8 mouse cellular contexts compared by ENCODE assay signal in genomic region chr2:181213021-181213445, GRCm38 (mm10). TPM values are rescaled to one million over a fixed set of nuclear protein-coding genes. Genes with fewer than 3 reads are reported as not detected.
DNase-seq lines count a peak whose midpoint lies in the region; ATAC-seq lines count a peak whose summit lies in the region.

Srms (minus strand) TSS chr2:181213185.

- ATAC-seq in embryonic facial prominence, embryonic 14.5 days (ENCODE audit: low read depth) = peak; percentile 60; the same call in 1 of the 2 replicates
- ATAC-seq in limb, embryonic 11.5 days (ENCODE audit: insufficient number of reproducible peaks, low FRiP score, low TSS enrichment, low read depth) = peak; percentile 65; the same call in 1 of the 2 replicates

- no peaks in the 10 kb centered on the region for H3K36me3 ChIP-seq in embryonic facial prominence, embryonic 14.5 days (ENCODE audit: control insufficient read depth, insufficient read depth, low read length)
- no peaks in the 10 kb centered on the region for H3K36me3 ChIP-seq in hindbrain, embryonic 10.5 days
- no peaks in the 10 kb centered on the region for H3K36me3 ChIP-seq in limb, embryonic 11.5 days (ENCODE audit: control insufficient read depth, insufficient read depth, low read length)

- H3K4me1 ChIP-seq in embryonic facial prominence, embryonic 14.5 days (ENCODE audit: control insufficient read depth, insufficient read depth, low read length) = peaks cover 6% of the 10 kb centered on the region; the same call in 1 of the 2 replicates
- H3K4me1 ChIP-seq in hindbrain, embryonic 10.5 days (replicated peaks) = peaks cover 15% of the 10 kb centered on the region
- peaks cover 8% of the 10 kb centered on the region; the same call in 1 of the 2 replicates for H3K4me1 ChIP-seq in limb, embryonic 11.5 days (ENCODE audit: control insufficient read depth, insufficient read depth, low read length)

- DNase-seq in adrenal gland, postnatal 10 days = peak; percentile 59
- DNase-seq in embryonic facial prominence, embryonic 14.5 days (ENCODE audit: low spot score) = peak; percentile 23
- DNase-seq in hindbrain, embryonic 10.5 days (ENCODE audit: low spot score) = peak; percentile 45
- peak; percentile 69 for DNase-seq in limb, embryonic 11.5 days (ENCODE audit: low spot score)
- DNase-seq in mesoderm, embryonic 11.5 days (ENCODE audit: low read depth, low spot score) = peak; percentile 31
- peak; percentile 49 for DNase-seq in thymus, postnatal 14 days
- DNase-seq in right cerebral cortex, postnatal 14 days = no peak
- DNase-seq in cerebellum, adult 11-12 months = no peak

- no peaks in the 10 kb centered on the region for H3K9me3 ChIP-seq in embryonic facial prominence, embryonic 14.5 days (ENCODE audit: control insufficient read depth, low read length)
- H3K9me3 ChIP-seq in hindbrain, embryonic 10.5 days = no peaks in the 10 kb centered on the region
- H3K9me3 ChIP-seq in limb, embryonic 11.5 days (ENCODE audit: control insufficient read depth, low read length) = no peaks in the 10 kb centered on the region

- WGBS in embryonic facial prominence, embryonic 14.5 days = 1% methylated on average over 17 of the region's 17 CpGs
- WGBS in hindbrain, embryonic 10.5 days = under 1% methylated on average over 17 of the region's 17 CpGs
- under 1% methylated on average over 17 of the region's 17 CpGs for WGBS in limb, embryonic 11.5 days

- peak within 1 kb of the TSS; percentile 34; the same call in 1 of the 2 replicates for H3K9ac ChIP-seq in embryonic facial prominence, embryonic 14.5 days (ENCODE audit: low read depth, low read length)
- peak within 1 kb of the TSS; percentile 34; the same call in 1 of the 2 replicates for H3K9ac ChIP-seq in limb, embryonic 11.5 days (ENCODE audit: low read length)

- no peak within 1 kb of the TSS for H3K27ac ChIP-seq in embryonic facial prominence, embryonic 14.5 days (replicated peaks; ENCODE audit: low read depth, low read length)
- H3K27ac ChIP-seq in hindbrain, embryonic 10.5 days = no peak within 1 kb of the TSS
- no peak within 1 kb of the TSS for H3K27ac ChIP-seq in limb, embryonic 11.5 days (replicated peaks; ENCODE audit: low read depth, low read length)

- peak within 1 kb of the TSS; percentile 29 for H3K4me3 ChIP-seq in embryonic facial prominence, embryonic 14.5 days (ENCODE audit: low read depth, low read length)
- H3K4me3 ChIP-seq in hindbrain, embryonic 10.5 days = peak within 1 kb of the TSS; percentile 49
- H3K4me3 ChIP-seq in limb, embryonic 11.5 days (ENCODE audit: low read depth, low read length) = peak within 1 kb of the TSS; percentile 29

- H3K4me2 ChIP-seq in embryonic facial prominence, embryonic 14.5 days (ENCODE audit: low read depth, low read length) = peak within 1 kb of the TSS; percentile 49
- peak within 1 kb of the TSS; percentile 61 for H3K4me2 ChIP-seq in limb, embryonic 11.5 days (ENCODE audit: low read depth, severe bottlenecking)

- H3K27me3 ChIP-seq in embryonic facial prominence, embryonic 14.5 days (replicated peaks; ENCODE audit: control insufficient read depth, insufficient read depth, low read length) = peaks cover 36% of the 10 kb centered on the region
- peaks cover 60% of the 10 kb centered on the region for H3K27me3 ChIP-seq in hindbrain, embryonic 10.5 days (ENCODE audit: insufficient read depth, poor library complexity, severe bottlenecking)
- peaks cover 25% of the 10 kb centered on the region for H3K27me3 ChIP-seq in limb, embryonic 11.5 days (ENCODE audit: control insufficient read depth, insufficient read depth, low read length)

RNA-seq across cellular contexts. Expression of gene Srms, which starts in this region (rescaled TPM):
- total RNA-seq in adrenal gland, postnatal 10 days (2021) = under 1 TPM; 0.30 to 0.36 TPM
- 0.08 and 0.22 TPM in 2 replicates for polyA plus RNA-seq in embryonic facial prominence, embryonic 14.5 days (2014; fragmentation: Nextera tagmentation; extraction: Ambion mirVana)
- 0.07 TPM in 1 of 2 replicates, not detected in the other for polyA plus RNA-seq in hindbrain, embryonic 10.5 days (2016; fragmentation: Nextera tagmentation; extraction: Ambion mirVana)
- polyA plus RNA-seq in limb, embryonic 11.5 days (2014; fragmentation: Nextera tagmentation; extraction: Ambion mirVana) = 0.94 and 1.4 TPM in 2 replicates

Comparison
In these comparisons a context has a peak if more than half of its experiments do, and no peak if none do; other contexts are left out.
1. Peak in DNase-seq in adrenal gland, postnatal 10 days; RNA of the gene not detected or under 1 TPM.
2. Peak in DNase-seq, ATAC-seq, H3K4me3 ChIP-seq, H3K9ac ChIP-seq and H3K4me2 ChIP-seq in embryonic facial prominence, embryonic 14.5 days; RNA of the gene not detected or under 1 TPM.
3. Peak in DNase-seq and H3K4me3 ChIP-seq in hindbrain, embryonic 10.5 days; RNA of the gene not detected or under 1 TPM.
4. DNase-seq: peak in limb, embryonic 11.5 days (single experiment), mesoderm, embryonic 11.5 days (single experiment) and thymus, postnatal 14 days (single experiment); none in right cerebral cortex, postnatal 14 days (single experiment) and cerebellum, adult 11-12 months (single experiment).
5. Peak in every context shown above with its lines, with median percentiles within 50 percentile points of each other: H3K4me3 ChIP-seq.